8 mouse cellular contexts compared by ENCODE assay signal in genomic region chr8:120491166-120491793, GRCm38 (mm10).
DNase-seq lines count a peak whose midpoint lies in the region; ATAC-seq and TF ChIP-seq lines count a peak whose summit lies in the region.

No protein-coding gene starts in this region.

- WGBS in lung, embryonic 14.5 days: 58% methylated on average over 5 of the region's 5 CpGs
- 67% methylated on average over 5 of the region's 5 CpGs for WGBS in forebrain, embryonic 12.5 days
- WGBS in limb, embryonic 11.5 days: 65% methylated on average over 5 of the region's 5 CpGs
- WGBS in stomach, embryonic 14.5 days: 57% methylated on average over 5 of the region's 5 CpGs

- no peaks in the 10 kb centered on the region for H3K9me3 ChIP-seq in lung, embryonic 14.5 days (ENCODE audit: low read depth, low read length)
- no peaks in the 10 kb centered on the region for H3K9me3 ChIP-seq in forebrain, embryonic 12.5 days
- H3K9me3 ChIP-seq in limb, embryonic 11.5 days (ENCODE audit: control insufficient read depth, low read length): no peaks in the 10 kb centered on the region
- H3K9me3 ChIP-seq in stomach, embryonic 14.5 days (ENCODE audit: control insufficient read depth, low read depth, low read length): no peaks in the 10 kb centered on the region

- peaks cover 69% of the 10 kb centered on the region for H3K4me1 ChIP-seq in lung, embryonic 14.5 days (ENCODE audit: insufficient read depth)
- H3K4me1 ChIP-seq in forebrain, embryonic 12.5 days: peaks cover 80% of the 10 kb centered on the region
- H3K4me1 ChIP-seq in limb, embryonic 11.5 days (ENCODE audit: control insufficient read depth, insufficient read depth, low read length): peaks cover 75% of the 10 kb centered on the region
- peaks cover 65% of the 10 kb centered on the region for H3K4me1 ChIP-seq in stomach, embryonic 14.5 days (ENCODE audit: control insufficient read depth, insufficient read depth, low read length)

- H3K27ac ChIP-seq in lung, embryonic 14.5 days (ENCODE audit: low read depth): peak overlapping the region; percentile 31; the same call in 1 of the 2 replicates
- no peak overlapping the region for H3K27ac ChIP-seq in forebrain, embryonic 12.5 days
- H3K27ac ChIP-seq in limb, embryonic 11.5 days (replicated peaks; ENCODE audit: low read depth, low read length): no peak overlapping the region
- peak overlapping the region; percentile 48; the same call in 1 of the 2 replicates for H3K27ac ChIP-seq in stomach, embryonic 14.5 days (ENCODE audit: low read length)

- peak overlapping the region; percentile 99 for H3K4me2 ChIP-seq in lung, embryonic 14.5 days
- H3K4me2 ChIP-seq in forebrain, embryonic 12.5 days: peak overlapping the region; percentile 96
- H3K4me2 ChIP-seq in limb, embryonic 11.5 days (ENCODE audit: low read depth, severe bottlenecking): 0 out of 2 replicates have a peak overlapping the region, but pooled peaks have one; percentile 100
- H3K4me2 ChIP-seq in stomach, embryonic 14.5 days (replicated peaks; ENCODE audit: low read depth, low read length): peak overlapping the region; percentile 99

- no peak for ATAC-seq in lung, embryonic 14.5 days (ENCODE audit: insufficient read depth)
- no peak for ATAC-seq in forebrain, embryonic 12.5 days (ENCODE audit: low FRiP score)
- no peak for ATAC-seq in limb, embryonic 11.5 days (ENCODE audit: insufficient number of reproducible peaks, low FRiP score, low TSS enrichment, low read depth)
- ATAC-seq in stomach, embryonic 14.5 days (ENCODE audit: insufficient number of reproducible peaks, insufficient read depth, low FRiP score, low read depth): no peak

- no peak for DNase-seq in lung, embryonic 14.5 days
- DNase-seq in lung, postnatal 4 days: no peak
- no peak for DNase-seq in limb, embryonic 11.5 days (ENCODE audit: low spot score)
- DNase-seq in embryo, embryonic 11 days: no peak
- no peak for DNase-seq in gastrocnemius, postnatal 14 days
- DNase-seq in left cerebral cortex, postnatal 10 days (ENCODE audit: extremely low spot score in 1 of 2, low spot score in 2 of 2): no peak

- H3K4me3 ChIP-seq in lung, embryonic 14.5 days (ENCODE audit: low read depth, low read length): peak overlapping the region; percentile 78
- H3K4me3 ChIP-seq in forebrain, embryonic 12.5 days (replicated peaks): peak overlapping the region; percentile 82
- no peak overlapping the region for H3K4me3 ChIP-seq in limb, embryonic 11.5 days (ENCODE audit: low read depth, low read length)
- peak overlapping the region; percentile 79; the same call in 1 of the 2 replicates for H3K4me3 ChIP-seq in stomach, embryonic 14.5 days (ENCODE audit: low read depth, low read length)

- no peak overlapping the region for H3K9ac ChIP-seq in lung, embryonic 14.5 days
- H3K9ac ChIP-seq in forebrain, embryonic 12.5 days: peak overlapping the region; percentile 97
- H3K9ac ChIP-seq in limb, embryonic 11.5 days (ENCODE audit: low read length): no peak overlapping the region
- H3K9ac ChIP-seq in stomach, embryonic 14.5 days (replicated peaks; ENCODE audit: low read depth, low read length): no peak overlapping the region; the same call in 1 of the 2 replicates

- intact Hi-C loops in gastrocnemius, postnatal 14 days (cut with DNase I; ENCODE audit: low total_unique reads): no loop called here
- intact Hi-C loops in left cerebral cortex, postnatal 10 days (cut with DNase I): no loop called here

- H3K27me3 ChIP-seq in lung, embryonic 14.5 days (ENCODE audit: insufficient read depth, low read length): no peaks in the 10 kb centered on the region
- 0 out of 2 replicates have a peak, but pooled peaks cover 1% of the 10 kb centered on the region for H3K27me3 ChIP-seq in forebrain, embryonic 12.5 days
- H3K27me3 ChIP-seq in limb, embryonic 11.5 days (ENCODE audit: control insufficient read depth, insufficient read depth, low read length): no peaks in the 10 kb centered on the region; the same call in 1 of the 2 replicates
- no peaks in the 10 kb centered on the region for H3K27me3 ChIP-seq in stomach, embryonic 14.5 days (ENCODE audit: control insufficient read depth, insufficient read depth, low read length)

- no peak; the same call in 1 of the 2 replicates for TF ChIP-seq CTCF in lung, embryonic 14.5 days (IDR thresholded peaks at IDR 0.05; ENCODE audit: low read depth)

- no peaks in the 10 kb centered on the region for H3K36me3 ChIP-seq in lung, embryonic 14.5 days (ENCODE audit: insufficient read depth)
- no peaks in the 10 kb centered on the region for H3K36me3 ChIP-seq in forebrain, embryonic 12.5 days (replicated peaks)
- no peaks in the 10 kb centered on the region for H3K36me3 ChIP-seq in limb, embryonic 11.5 days (ENCODE audit: control insufficient read depth, insufficient read depth, low read length)
- H3K36me3 ChIP-seq in stomach, embryonic 14.5 days (ENCODE audit: control insufficient read depth, insufficient read depth, low read length): no peaks in the 10 kb centered on the region

Comparison
In these comparisons a context has a peak if more than half of its experiments do, and no peak if none do; other contexts are left out.
1. H3K27ac ChIP-seq: peak in lung, embryonic 14.5 days (single experiment) and stomach, embryonic 14.5 days (single experiment); none in forebrain, embryonic 12.5 days (single experiment) and limb, embryonic 11.5 days (single experiment).
2. Peak in every context shown above with its lines, with median percentiles within 50 percentile points of each other: H3K4me2 ChIP-seq.